ENCODE assay signal across 33 mouse cellular contexts in genomic region chr16:91116696-91117095, GRCm38 (mm10). TPM values are rescaled to one million over a fixed set of nuclear protein-coding genes. Genes with fewer than 3 reads are reported as not detected.
DNase-seq lines count a peak whose midpoint lies in the region; ATAC-seq and TF ChIP-seq lines count a peak whose summit lies in the region.
"Had no signal": no experiment of that assay in that cellular context is flagged by ENCODE, and none has a peak within 500 bp of the region (broad histone marks: within the 10 kb centered on the region; RNA-seq: fewer than 3 reads in every experiment).

No protein-coding gene starts in this region.

- no peaks in the 10 kb centered on the region for H3K36me3 ChIP-seq in liver, postnatal 0 days (replicated peaks; ENCODE audit: insufficient read depth, low read length)
- no peaks in the 10 kb centered on the region for H3K36me3 ChIP-seq in liver, embryonic 11.5 days (ENCODE audit: control insufficient read depth, insufficient read depth, low read length)
- no peaks in the 10 kb centered on the region for H3K36me3 ChIP-seq in liver, embryonic 16.5 days (ENCODE audit: control insufficient read depth, insufficient read depth)
- no peaks in the 10 kb centered on the region for H3K36me3 ChIP-seq in forebrain, embryonic 14.5 days (ENCODE audit: control insufficient read depth, insufficient read depth, low read length)
- no peaks in the 10 kb centered on the region for H3K36me3 ChIP-seq in intestine, postnatal 0 days (ENCODE audit: control insufficient read depth, insufficient read depth)
- H3K36me3 ChIP-seq: forebrain, embryonic 12.5 days; G1E; heart, embryonic 15.5 days; hindbrain, embryonic 13.5 days; kidney, embryonic 15.5 days; neural tube, embryonic 12.5 days had no signal

- no peak overlapping the region for H3K9ac ChIP-seq in liver, postnatal 0 days (replicated peaks)
- no peak overlapping the region for H3K9ac ChIP-seq in liver, embryonic 11.5 days (ENCODE audit: low read depth, low read length)
- H3K9ac ChIP-seq in liver, embryonic 16.5 days (ENCODE audit: low read depth, low read length): no peak overlapping the region
- no peak overlapping the region for H3K9ac ChIP-seq in forebrain, embryonic 14.5 days (ENCODE audit: low read length)
- no peak overlapping the region for H3K9ac ChIP-seq in intestine, postnatal 0 days (ENCODE audit: low read depth, low read length)
- H3K9ac ChIP-seq: forebrain, embryonic 12.5 days; heart, embryonic 15.5 days; hindbrain, embryonic 13.5 days; kidney, embryonic 15.5 days; neural tube, embryonic 12.5 days had no signal

- 52% methylated on average over 7 of the region's 7 CpGs for WGBS in liver, postnatal 0 days (ENCODE audit: insufficient replicate concordance)
- 46% methylated on average over 7 of the region's 7 CpGs for WGBS in liver, embryonic 11.5 days
- 54% methylated on average over 7 of the region's 7 CpGs for WGBS in liver, embryonic 16.5 days (ENCODE audit: insufficient replicate concordance)
- 79% methylated on average over 7 of the region's 7 CpGs for WGBS in forebrain, embryonic 14.5 days
- 50% methylated on average over 7 of the region's 7 CpGs for WGBS in intestine, postnatal 0 days

- ATAC-seq in liver, postnatal 0 days: no peak
- ATAC-seq in liver, embryonic 11.5 days (replicated peaks; ENCODE audit: low FRiP score): peak; percentile 54
- ATAC-seq in liver, embryonic 16.5 days (ENCODE audit: low read depth): peak; percentile 50; the same call in 1 of the 2 replicates
- no peak for ATAC-seq in forebrain, embryonic 14.5 days
- no peak for ATAC-seq in intestine, postnatal 0 days
- ATAC-seq: activated CD4-positive, CD25-positive, alpha-beta regulatory T cell, adult 4 months; midbrain, embryonic 16.5 days; Patski had no signal

- H3K4me3 ChIP-seq in liver, postnatal 0 days (ENCODE audit: low read depth, low read length): no peak overlapping the region
- no peak overlapping the region for H3K4me3 ChIP-seq in liver, embryonic 11.5 days (ENCODE audit: low read depth, low read length)
- H3K4me3 ChIP-seq in liver, embryonic 16.5 days (ENCODE audit: low read depth, low read length): no peak overlapping the region
- H3K4me3 ChIP-seq in forebrain, embryonic 14.5 days (ENCODE audit: low read depth, low read length): no peak overlapping the region
- no peak overlapping the region for H3K4me3 ChIP-seq in intestine, postnatal 0 days (ENCODE audit: low read depth, low read length)
- H3K4me3 ChIP-seq: forebrain, embryonic 12.5 days; gastrocnemius, adult 2 months; heart, adult 2 months; heart, embryonic 15.5 days; hindbrain, embryonic 13.5 days; kidney, embryonic 15.5 days; myocyte; neural tube, embryonic 12.5 days had no signal

- H3K27me3 ChIP-seq in liver, postnatal 0 days (ENCODE audit: insufficient read depth, low read length): no peaks in the 10 kb centered on the region
- no peaks in the 10 kb centered on the region for H3K27me3 ChIP-seq in liver, embryonic 11.5 days (replicated peaks; ENCODE audit: control insufficient read depth, insufficient read depth, low read length)
- H3K27me3 ChIP-seq in liver, embryonic 16.5 days (ENCODE audit: control insufficient read depth, insufficient read depth, low read depth, low read length): no peaks in the 10 kb centered on the region
- H3K27me3 ChIP-seq in forebrain, embryonic 14.5 days (replicated peaks; ENCODE audit: control insufficient read depth, insufficient read depth, low read length): no peaks in the 10 kb centered on the region
- no peaks in the 10 kb centered on the region for H3K27me3 ChIP-seq in intestine, postnatal 0 days (replicated peaks; ENCODE audit: control insufficient read depth, insufficient read depth, low read length)

- H3K4me2 ChIP-seq in liver, postnatal 0 days (ENCODE audit: low read depth, low read length): no peak overlapping the region
- H3K4me2 ChIP-seq in liver, embryonic 11.5 days: peak overlapping the region; percentile 16; the same call in 1 of the 2 replicates
- no peak overlapping the region for H3K4me2 ChIP-seq in liver, embryonic 16.5 days (ENCODE audit: low read depth, low read length)
- H3K4me2 ChIP-seq in forebrain, embryonic 14.5 days (ENCODE audit: low read length): no peak overlapping the region
- H3K4me2 ChIP-seq in intestine, postnatal 0 days (replicated peaks; ENCODE audit: low read depth): no peak overlapping the region
- H3K4me2 ChIP-seq: forebrain, embryonic 12.5 days; heart, embryonic 15.5 days; hindbrain, embryonic 13.5 days; kidney, embryonic 15.5 days; midbrain, embryonic 11.5 days; neural tube, embryonic 12.5 days had no signal

- DNase-seq in liver (peak; percentile 44), WW6 (ENCODE audit: low read depth, low spot score) (peak; percentile 22)
- no peak for DNase-seq in liver, postnatal 0 days
- DNase-seq in liver, embryonic 11.5 days (ENCODE audit: low spot score): no peak
- no peak for DNase-seq in forebrain, embryonic 14.5 days (ENCODE audit: low spot score)
- no peak for DNase-seq in ovary, postnatal 36 days (ENCODE audit: low spot score)
- DNase-seq: adrenal gland, adult 2 months; cerebellum, adult 2 months; cerebellum, postnatal 14 days; gastrocnemius, adult 2 months; gastrocnemius, postnatal 36 days; heart, adult 2 months; heart, postnatal 4 days; kidney, adult 11 months; lung, postnatal 36 days; right cerebral cortex, postnatal 4 days had no signal

- H3K4me1 ChIP-seq in liver, postnatal 0 days (ENCODE audit: insufficient read depth): no peaks in the 10 kb centered on the region
- peaks cover 3% of the 10 kb centered on the region; the same call in 1 of the 2 replicates for H3K4me1 ChIP-seq in liver, embryonic 11.5 days (replicated peaks; ENCODE audit: control insufficient read depth, insufficient read depth, low read length)
- H3K4me1 ChIP-seq in liver, embryonic 16.5 days (ENCODE audit: control insufficient read depth, low read depth, low read length): peaks cover 6% of the 10 kb centered on the region; the same call in 1 of the 2 replicates
- H3K4me1 ChIP-seq in forebrain, embryonic 14.5 days (ENCODE audit: control insufficient read depth, insufficient read depth, low read length): 0 out of 2 replicates have a peak, but pooled peaks cover 4% of the 10 kb centered on the region
- no peaks in the 10 kb centered on the region for H3K4me1 ChIP-seq in intestine, postnatal 0 days (replicated peaks; ENCODE audit: control insufficient read depth, insufficient read depth, low read length)
- H3K4me1 ChIP-seq: heart, embryonic 15.5 days; kidney, embryonic 15.5 days; neural tube, embryonic 12.5 days had no signal

- no peaks in the 10 kb centered on the region for H3K9me3 ChIP-seq in liver, postnatal 0 days (ENCODE audit: low read length)
- no peaks in the 10 kb centered on the region for H3K9me3 ChIP-seq in liver, embryonic 11.5 days (ENCODE audit: control insufficient read depth, low read length)
- H3K9me3 ChIP-seq in liver, embryonic 16.5 days (replicated peaks; ENCODE audit: control insufficient read depth, low read length): no peaks in the 10 kb centered on the region
- H3K9me3 ChIP-seq in forebrain, embryonic 14.5 days (replicated peaks; ENCODE audit: control insufficient read depth, low read length): no peaks in the 10 kb centered on the region
- no peaks in the 10 kb centered on the region for H3K9me3 ChIP-seq in intestine, postnatal 0 days (ENCODE audit: control insufficient read depth)
- H3K9me3 ChIP-seq: forebrain, embryonic 12.5 days; G1E; heart, embryonic 15.5 days; kidney, embryonic 15.5 days; neural tube, embryonic 12.5 days had no signal

- TF ChIP-seq EP300 in liver, postnatal 0 days (IDR thresholded peaks at IDR 0.05; ENCODE audit: low read depth): no peak

- no peak for TF ChIP-seq CTCF in liver, postnatal 0 days (IDR thresholded peaks at IDR 0.05; ENCODE audit: low read depth)
- no peak for TF ChIP-seq CTCF in intestine, postnatal 0 days (IDR thresholded peaks at IDR 0.05; ENCODE audit: low read depth)

- no peak overlapping the region for H3K27ac ChIP-seq in liver, postnatal 0 days (ENCODE audit: low read depth)
- no peak overlapping the region for H3K27ac ChIP-seq in liver, embryonic 11.5 days (ENCODE audit: low read depth, low read length)
- no peak overlapping the region for H3K27ac ChIP-seq in liver, embryonic 16.5 days (ENCODE audit: low read length)
- no peak overlapping the region for H3K27ac ChIP-seq in forebrain, embryonic 14.5 days (ENCODE audit: low read depth, low read length)
- H3K27ac ChIP-seq in intestine, postnatal 0 days (ENCODE audit: low read depth, low read length): no peak overlapping the region
- H3K27ac ChIP-seq: forebrain, embryonic 12.5 days; gastrocnemius, adult 2 months; heart, adult 2 months; heart, embryonic 15.5 days; hindbrain, embryonic 13.5 days; kidney, embryonic 15.5 days; neural tube, embryonic 12.5 days had no signal

RNA-seq across cellular contexts. Expression of gene 4932438H23Rik, which starts 21.8 kb away (rescaled TPM):
- polyA plus RNA-seq in liver, postnatal 0 days (2015; fragmentation: Nextera tagmentation; extraction: Ambion mirVana): 0.05 TPM in 1 of 2 replicates, not detected in the other
- polyA plus RNA-seq in liver, embryonic 11.5 days (2014; fragmentation: Nextera tagmentation; extraction: Ambion mirVana): not detected in 2 replicates
- polyA plus RNA-seq in liver, embryonic 16.5 days (2015; fragmentation: Nextera tagmentation; extraction: Ambion mirVana): not detected in 2 replicates
- polyA plus RNA-seq in forebrain, embryonic 14.5 days (2014; fragmentation: Nextera tagmentation; extraction: Ambion mirVana): 0.48 and 1.0 TPM in 2 replicates
- 0.34 and 0.44 TPM in 2 replicates for polyA plus RNA-seq in intestine, postnatal 0 days (2015; fragmentation: Nextera tagmentation; extraction: Ambion mirVana)
- polyA plus RNA-seq: adrenal gland, adult 2 months; embryonic facial prominence, embryonic 11.5 days; limb, embryonic 11.5 days; liver, adult 2 months; midbrain, embryonic 11.5 days; Patski; spleen, adult 2 months had no signal

Comparison
In these comparisons a context has a peak if more than half of its experiments do, and no peak if none do; other contexts are left out.
1. DNase-seq: peak in liver (single experiment) and WW6 (single experiment); none in liver, postnatal 0 days (single experiment), liver, embryonic 11.5 days (single experiment), forebrain, embryonic 14.5 days (single experiment) and ovary, postnatal 36 days (single experiment).
2. ATAC-seq: peak in liver, embryonic 11.5 days (single experiment) and liver, embryonic 16.5 days (single experiment); none in liver, postnatal 0 days (single experiment), forebrain, embryonic 14.5 days (single experiment) and intestine, postnatal 0 days (single experiment).